Mouse (Mus musculus) ovary, adult 2 months (tissue): ENCODE data around the gene Pick1. TPM values are rescaled to one million over a fixed set of nuclear protein-coding genes. Genes with fewer than 3 reads are reported as not detected.

Experiments
- polyA plus RNA-seq: library from polyadenylated mRNA; depleted of rRNA; stranded (reverse); fragments of >200 nt; gene quantifications from 2 replicates; pipeline ENCODE4 v1.2.3, GENCODE M21; 2012; rRNA removed

Pick1 gene
- 36.5 and 39.2 TPM in 2 replicates for polyA plus RNA-seq

DNA sequence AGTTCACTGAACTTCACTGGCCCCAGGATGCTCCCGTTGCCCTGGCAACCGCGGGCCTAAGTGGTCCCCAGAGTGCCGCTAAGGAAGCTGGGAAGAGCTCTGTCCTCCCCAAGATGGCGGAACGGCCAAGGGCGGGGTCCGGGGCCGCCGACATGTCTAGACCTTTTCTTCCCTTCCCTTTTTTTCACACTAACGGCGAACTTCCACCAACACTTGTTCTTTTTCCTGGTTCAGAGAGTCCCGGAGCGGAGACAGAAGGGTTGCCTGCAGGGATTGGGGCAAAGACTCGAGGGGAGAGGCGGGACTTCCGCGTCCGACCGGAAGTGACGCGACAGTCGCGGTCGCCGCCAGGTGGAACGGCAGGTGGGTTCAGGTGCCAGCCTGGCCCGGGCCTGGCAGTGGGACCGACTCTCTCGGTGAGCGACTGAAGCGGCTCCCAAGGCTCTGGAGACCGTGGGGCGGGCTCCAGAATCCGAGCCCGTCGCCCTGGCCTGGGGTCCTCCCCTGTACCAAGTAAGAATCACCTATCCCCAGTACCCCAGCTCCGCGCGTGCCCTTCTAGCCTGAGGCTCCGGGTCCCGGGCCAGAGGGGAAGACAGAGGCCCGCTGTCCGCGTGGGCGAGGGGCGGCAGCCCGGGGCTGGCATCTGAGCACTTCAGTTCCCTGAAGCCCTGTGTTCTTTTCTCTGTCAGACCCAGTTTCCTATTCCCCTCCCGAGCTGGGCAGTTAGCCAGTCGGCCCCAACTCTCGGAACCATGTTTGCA is at the start of gene Pick1, which contains the start of gene Gm49486:
Gene Pick1, plus strand, starts transcription at position 116 of the 764 bp plus-strand sequence.
Gene Gm49486, plus strand, starts transcription at position 334 of the 764 bp plus-strand sequence.

DNA sequence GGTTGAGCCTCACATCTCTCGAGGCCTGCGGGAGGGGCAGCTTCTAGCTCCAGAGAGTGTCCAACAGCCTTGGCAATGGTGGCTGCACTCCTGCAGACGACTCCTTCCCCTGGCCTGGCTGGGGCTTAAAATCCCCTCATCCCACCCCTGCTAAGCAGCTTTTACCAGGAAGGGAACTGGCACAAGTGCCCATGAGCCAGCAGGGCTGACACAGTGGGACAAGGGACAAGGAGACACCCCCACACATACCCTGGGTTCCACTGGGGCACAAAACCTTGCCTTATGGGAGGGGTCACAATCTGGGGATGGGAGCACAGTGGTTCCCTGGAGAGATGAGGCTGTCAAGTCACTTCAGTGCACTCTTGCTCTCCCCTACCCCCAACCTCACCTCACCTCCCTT is 25.7 kb downstream of the Pick1 start, which contains the start of gene Slc16a8:
Gene Slc16a8, minus strand, starts transcription at position 101 of the 400 bp plus-strand sequence.

DNA sequence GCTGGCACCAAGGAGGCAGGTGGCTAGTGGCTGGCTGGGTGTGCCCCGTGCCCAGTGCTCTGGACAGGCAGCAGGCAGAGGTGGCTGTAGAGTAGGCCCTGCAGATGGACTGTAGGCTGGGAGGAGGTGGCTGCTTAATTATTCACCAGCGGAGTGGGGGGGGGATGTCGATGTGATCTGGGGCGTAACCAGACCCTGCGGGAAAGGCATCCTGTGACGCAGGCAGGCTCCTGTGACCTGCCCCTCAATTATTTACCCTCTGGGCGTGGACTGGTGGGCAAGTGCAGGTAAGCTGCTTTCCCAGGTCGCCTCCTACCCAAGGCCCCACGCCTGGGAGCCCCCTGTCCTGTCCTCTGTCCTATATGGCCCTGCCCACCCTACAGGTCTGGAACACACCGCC is 56.4 kb downstream of the Pick1 start, which contains the start of gene Baiap2l2:
Gene Baiap2l2, minus strand, starts transcription at position 139 of the 400 bp plus-strand sequence.

Other genes starting within 250 kb of the Pick1 start
- gene H1f0, start 200.7 kb upstream of the Pick1 start, polyA plus RNA-seq = 134 and 223 TPM in 2 replicates
- 2.7 and 3.4 TPM in 2 replicates for gene Galr3, start 187.3 kb upstream of the Pick1 start, polyA plus RNA-seq
- gene Ankrd54, start 166.3 kb upstream of the Pick1 start, polyA plus RNA-seq = 95.6 and 99.9 TPM in 2 replicates
- 207 and 263 TPM in 2 replicates for gene Eif3l, start 154.0 kb upstream of the Pick1 start, polyA plus RNA-seq
- gene Micall1, start 120.3 kb upstream of the Pick1 start, polyA plus RNA-seq = 46.7 and 50.8 TPM in 2 replicates
- gene Polr2f, start 88.2 kb upstream of the Pick1 start, polyA plus RNA-seq = 46.6 and 52.7 TPM in 2 replicates
- 14.3 and 22.3 TPM in 2 replicates for gene 1700088E04Rik, start 87.9 kb upstream of the Pick1 start, polyA plus RNA-seq
- gene Sox10, start 63.9 kb upstream of the Pick1 start, polyA plus RNA-seq = 0.70 and 1.3 TPM in 2 replicates
- 0.23 TPM in 1 of 2 replicates, not detected in the other for gene Gm49486, start 218 bp downstream of the Pick1 start, polyA plus RNA-seq
- 0.11 and 0.70 TPM in 2 replicates for gene Slc16a8, start 25.6 kb downstream of the Pick1 start, polyA plus RNA-seq
- 7.3 and 9.0 TPM in 2 replicates for gene Baiap2l2, start 56.4 kb downstream of the Pick1 start, polyA plus RNA-seq
- 64.3 and 68.4 TPM in 2 replicates for gene Pla2g6, start 99.2 kb downstream of the Pick1 start, polyA plus RNA-seq
- 8.4 and 16.0 TPM in 2 replicates for gene Maff, start 117.4 kb downstream of the Pick1 start, polyA plus RNA-seq
- 184 and 197 TPM in 2 replicates for gene Tmem184b, start 174.4 kb downstream of the Pick1 start, polyA plus RNA-seq
- 70.4 and 118 TPM in 2 replicates for gene Csnk1e, start 226.4 kb downstream of the Pick1 start, polyA plus RNA-seq